Mouse (Mus musculus) hindbrain, embryonic 11.5 days (tissue): ENCODE measurements around the gene Prpf4. TPM values are rescaled to one million over a fixed set of nuclear protein-coding genes. Genes with fewer than 3 reads are reported as not detected.

Experiments used
- ATAC-seq: fragments of 200-750 bp; cut with Nextera tagmentation; 2 replicates; pipeline ENCODE4 v1.8.0; 2017; ENCODE audit warnings: mild to moderate bottlenecking, moderate TSS enrichment, moderate library complexity; ENCODE audit not compliant: low FRiP score
- DNase-seq: peaks from one replicate; pipeline ENCODE4 v3.0.0-alpha.2; 2015; ENCODE audit warnings: low spot score
- H3K27ac ChIP-seq: fragments of 300-500 bp; sonication (generic); 2 replicates; pipeline ENCODE4 v1.5.1; 2014; ENCODE audit warnings: mild to moderate bottlenecking, low read depth, low read length
- H3K27me3 ChIP-seq: fragments of 300-500 bp; sonication (generic); 2 replicates; pipeline ENCODE4 v1.6.1; 2014; ENCODE audit warnings: mild to moderate bottlenecking, low read length, moderate library complexity, mixed read lengths; ENCODE audit not compliant: control insufficient read depth, insufficient read depth
- H3K36me3 ChIP-seq: fragments of 300-500 bp; sonication (generic); 2 replicates; pipeline ENCODE4 v1.6.1; 2014; ENCODE audit warnings: mild to moderate bottlenecking, low read length, moderate library complexity, mixed read lengths; ENCODE audit not compliant: control insufficient read depth, insufficient read depth
- H3K4me1 ChIP-seq: fragments of 300-500 bp; sonication (generic); replicated peaks from 2 replicates; pipeline ENCODE4 v1.6.1; 2014; ENCODE audit warnings: low read length, mixed read lengths; ENCODE audit not compliant: control insufficient read depth, insufficient read depth
- H3K4me2 ChIP-seq: fragments of 300-500 bp; sonication (generic); replicated peaks from 2 replicates; pipeline ENCODE4 v1.6.1; 2014; ENCODE audit warnings: mild to moderate bottlenecking, low read depth, low read length
- H3K4me3 ChIP-seq: fragments of 300-500 bp; sonication (generic); 2 replicates; pipeline ENCODE4 v1.5.1; 2014; ENCODE audit warnings: low read depth, low read length
- H3K9ac ChIP-seq: fragments of 300-500 bp; sonication (generic); 2 replicates; pipeline ENCODE4 v1.6.1; 2014; ENCODE audit warnings: low read depth, low read length
- H3K9me3 ChIP-seq: fragments of 300-500 bp; sonication (generic); 2 replicates; pipeline ENCODE4 v1.6.1; 2016; ENCODE audit warnings: low read length; ENCODE audit not compliant: control insufficient read depth
- WGBS: fragments of 180-500 bp; shearing (Covaris S2); extraction: QIAGEN DNeasy Blood & Tissue Kit; methylation state at CpG from one replicate; pipeline ENCODE4 v1.1.7; 2014; 5-methylcytosine and 5-hydroxymethylcytosine counted together
- polyA plus RNA-seq: library from polyadenylated mRNA; unstranded; fragments of >200 nt; fragmentation: Nextera tagmentation; extraction: Ambion mirVana; gene quantifications from 2 replicates; pipeline ENCODE4 v1.2.1, GENCODE M21; 2014

Prpf4 gene
- 25.5 and 28.1 TPM in 2 replicates for polyA plus RNA-seq

GRCm38 (mm10) chr4:62408601-62409282, at the start of gene Prpf4, which contains the start of gene Cdc26:
TSS of gene Prpf4 (plus strand) at chr4:62408797.
TSS of gene Cdc26 (minus strand) at chr4:62408642.
- under 1% methylated on average over 39 of the region's 39 CpGs for WGBS
- no peaks in the 10 kb centered on the region for H3K9me3 ChIP-seq
- H3K9ac ChIP-seq, result peak within 1 kb of the TSS; percentile 86
- peak within 1 kb of the TSS; percentile 67 for H3K27ac ChIP-seq
- no peaks in the 10 kb centered on the region; the same call in 1 of the 2 replicates for H3K4me1 ChIP-seq
- DNase-seq (peak; percentile 99), ATAC-seq (peak; percentile 99)
- peak within 1 kb of the TSS; percentile 64 for H3K4me2 ChIP-seq
- H3K27me3 ChIP-seq, result no peaks in the 10 kb centered on the region
- H3K4me3 ChIP-seq, result peak within 1 kb of the TSS; percentile 61
- peaks cover 2% of the 10 kb centered on the region; the same call in 1 of the 2 replicates for H3K36me3 ChIP-seq

GRCm38 (mm10) chr4:62359256-62359775, 49.3 kb upstream of the Prpf4 start:
- no peaks in the 10 kb centered on the region for H3K36me3 ChIP-seq
- H3K4me2 ChIP-seq, result peak overlapping the region; percentile 76
- no peaks in the 10 kb centered on the region for H3K27me3 ChIP-seq
- H3K27ac ChIP-seq, result no peak overlapping the region
- H3K9ac ChIP-seq, result peak overlapping the region; percentile 72
- WGBS, result 60% methylated on average over 7 of the region's 7 CpGs
- DNase-seq (no peak), ATAC-seq (no peak)
- H3K9me3 ChIP-seq, result no peaks in the 10 kb centered on the region
- no peaks in the 10 kb centered on the region for H3K4me1 ChIP-seq
- peak overlapping the region; percentile 68 for H3K4me3 ChIP-seq

DNA sequence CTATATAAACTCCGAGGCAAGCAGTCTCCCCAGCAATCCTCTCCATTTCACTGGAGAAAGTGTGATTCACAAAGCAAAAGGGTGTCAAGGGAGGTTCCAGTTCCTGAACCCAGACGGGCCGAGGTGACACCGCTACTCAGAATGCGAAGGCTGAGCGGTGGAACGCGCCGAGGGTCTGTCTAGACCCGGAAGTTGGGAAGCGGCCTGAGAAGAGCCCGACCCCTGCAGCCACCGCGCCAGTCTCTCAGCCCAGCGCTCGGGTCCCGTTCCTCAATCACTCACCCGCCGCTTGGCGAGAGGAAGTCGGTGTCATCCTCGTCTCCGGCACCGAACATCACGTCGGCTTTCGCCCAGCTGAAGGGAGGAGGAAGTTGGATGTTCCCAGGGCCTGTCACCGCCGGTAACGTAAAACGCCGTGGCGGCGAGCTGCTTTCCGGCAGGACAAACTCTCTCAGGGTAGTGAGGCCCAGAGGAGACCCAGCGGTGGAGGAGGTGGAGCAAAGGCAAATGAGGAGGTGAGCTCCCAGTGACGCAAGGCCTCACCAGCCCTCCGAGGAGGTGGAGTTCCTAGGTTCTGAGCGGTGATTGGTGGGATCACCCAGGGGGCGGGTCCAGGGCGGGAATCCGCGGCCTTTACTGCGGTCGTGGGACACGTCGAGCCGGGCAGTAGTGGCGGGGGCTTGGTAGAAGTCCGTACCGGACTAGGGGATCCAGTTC, 48.4 kb upstream of the Prpf4 start, which contains the start of the genes Fkbp15 and Slc31a1:
Gene Fkbp15, minus strand, starts transcription at position 461 of the 717 bp plus-strand sequence.
Gene Slc31a1, plus strand, starts transcription at position 640 of the 717 bp plus-strand sequence.
- H3K9me3 ChIP-seq, result no peaks in the 10 kb centered on the region
- H3K4me1 ChIP-seq, result no peaks in the 10 kb centered on the region
- peak within 1 kb of the TSS; percentile 68 for H3K4me3 ChIP-seq
- DNase-seq (peak; percentile 97), ATAC-seq (peak; percentile 100)
- H3K27ac ChIP-seq, result peak within 1 kb of the TSS; percentile 31
- no peaks in the 10 kb centered on the region for H3K27me3 ChIP-seq
- WGBS, result 0% methylated on average over 49 of the region's 51 CpGs
- peak within 1 kb of the TSS; percentile 72 for H3K9ac ChIP-seq
- no peaks in the 10 kb centered on the region for H3K36me3 ChIP-seq
- H3K4me2 ChIP-seq, result peak within 1 kb of the TSS; percentile 76

DNA sequence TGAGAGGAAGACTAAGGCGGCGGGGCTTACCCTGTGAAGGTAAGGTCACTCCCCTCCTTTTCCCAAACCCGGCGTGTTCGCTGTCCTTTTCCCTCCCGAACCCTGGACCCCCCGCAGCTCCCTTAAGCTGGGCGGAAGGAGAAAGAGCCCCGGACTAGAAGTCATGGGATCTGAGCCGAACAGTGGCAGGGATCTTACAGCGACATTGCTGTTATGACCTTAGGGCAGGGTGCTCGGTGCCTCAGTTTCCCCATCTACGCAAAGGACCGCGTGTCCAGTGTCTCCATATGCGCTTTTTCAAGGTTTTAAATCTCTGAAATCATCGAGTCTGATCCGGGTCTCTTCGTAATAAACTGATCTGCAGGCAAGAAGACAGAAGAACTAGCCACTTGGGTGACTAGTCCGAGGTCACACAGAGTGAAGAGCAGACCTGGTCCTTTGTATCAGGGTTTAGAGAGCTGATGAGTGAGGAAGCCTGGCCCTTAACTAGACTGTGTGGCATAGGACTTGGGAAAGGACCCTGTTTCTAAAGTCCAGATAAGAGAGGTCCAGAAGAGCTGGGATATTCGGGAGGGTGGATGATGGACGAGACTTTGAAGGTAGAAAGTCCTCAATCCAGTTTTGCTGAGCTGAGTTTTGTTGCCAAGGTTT, 47.7 kb upstream of the Prpf4 start:
- H3K9ac ChIP-seq, result peak overlapping the region; percentile 69
- H3K9me3 ChIP-seq, result no peaks in the 10 kb centered on the region
- no peaks in the 10 kb centered on the region for H3K36me3 ChIP-seq
- DNase-seq, result no peak
- under 1% methylated on average over 22 of the region's 22 CpGs for WGBS
- H3K4me2 ChIP-seq, result peak overlapping the region; percentile 66
- H3K4me3 ChIP-seq, result peak overlapping the region; percentile 68
- peak; percentile 28 for ATAC-seq
- no peaks in the 10 kb centered on the region for H3K4me1 ChIP-seq
- H3K27me3 ChIP-seq, result no peaks in the 10 kb centered on the region
- peak overlapping the region; percentile 27; the same call in 1 of the 2 replicates for H3K27ac ChIP-seq

- H3K4me1 ChIP-seq, result no peaks in the 10 kb centered on the region
- no peaks in the 10 kb centered on the region for H3K36me3 ChIP-seq
- no peak for DNase-seq
- H3K4me3 ChIP-seq, result peak overlapping the region; percentile 68
- H3K9me3 ChIP-seq, result no peaks in the 10 kb centered on the region
- peak overlapping the region; percentile 69; the same call in 1 of the 2 replicates for H3K9ac ChIP-seq
- ATAC-seq, result no peak
- H3K27ac ChIP-seq, result no peak overlapping the region
- peak overlapping the region; percentile 66 for H3K4me2 ChIP-seq
- WGBS, result 53% methylated on average over 6 of the region's 6 CpGs
- no peaks in the 10 kb centered on the region for H3K27me3 ChIP-seq
These were observed 47.0 kb upstream of the Prpf4 start for GRCm38 (mm10) chr4:62361571-62361970.

DNA sequence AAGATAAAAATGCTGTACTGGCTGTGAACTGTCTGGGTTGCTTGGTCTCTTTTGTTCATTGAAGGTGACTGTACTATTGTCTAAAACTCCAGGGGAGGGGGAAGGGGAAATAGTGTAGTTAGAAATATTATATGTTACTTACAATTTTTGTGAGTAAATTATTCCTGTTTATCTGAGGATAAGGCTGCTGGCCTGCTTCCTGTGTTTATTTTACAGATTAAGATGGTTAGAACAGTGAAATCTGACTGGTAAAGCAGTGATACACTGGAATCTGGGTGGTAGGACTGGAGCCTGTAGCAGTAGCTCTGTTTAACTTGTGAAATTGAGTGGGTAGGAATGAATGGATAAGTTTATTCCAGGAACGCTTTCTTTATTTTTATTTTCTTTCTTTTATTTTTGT, 46.6 kb upstream of the Prpf4 start:
- ATAC-seq, result no peak
- no peak overlapping the region for H3K9ac ChIP-seq
- H3K27me3 ChIP-seq, result no peaks in the 10 kb centered on the region
- no peaks in the 10 kb centered on the region for H3K9me3 ChIP-seq
- no peaks in the 10 kb centered on the region for H3K4me1 ChIP-seq
- no peak for DNase-seq
- WGBS, result 97% methylated on average over 1 of the region's 1 CpGs
- peak overlapping the region; percentile 68; the same call in 1 of the 2 replicates for H3K4me3 ChIP-seq
- no peaks in the 10 kb centered on the region for H3K36me3 ChIP-seq
- no peak overlapping the region for H3K27ac ChIP-seq
- peak overlapping the region; percentile 66; the same call in 1 of the 2 replicates for H3K4me2 ChIP-seq

DNA sequence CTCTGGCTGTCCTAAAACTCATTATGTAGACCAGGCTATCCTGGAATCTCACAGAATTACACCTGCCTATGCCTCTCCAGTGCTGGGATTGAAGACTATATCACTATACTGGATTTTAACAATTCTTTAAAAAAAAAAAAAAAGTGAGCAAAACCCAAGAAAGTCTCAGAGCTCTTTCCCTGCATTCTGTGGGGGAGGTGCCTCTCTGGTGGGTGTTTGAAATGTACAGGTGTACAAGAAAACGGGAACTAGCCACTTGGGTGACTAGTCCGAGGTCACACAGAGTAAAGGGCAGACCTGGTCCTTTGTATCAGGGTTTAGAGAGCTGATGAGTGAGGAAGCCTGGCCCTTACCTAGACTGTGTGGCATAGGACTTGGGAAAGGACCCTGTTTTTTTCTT, 46.2 kb upstream of the Prpf4 start:
- no peak overlapping the region for H3K27ac ChIP-seq
- ATAC-seq (no peak), DNase-seq (no peak)

DNA sequence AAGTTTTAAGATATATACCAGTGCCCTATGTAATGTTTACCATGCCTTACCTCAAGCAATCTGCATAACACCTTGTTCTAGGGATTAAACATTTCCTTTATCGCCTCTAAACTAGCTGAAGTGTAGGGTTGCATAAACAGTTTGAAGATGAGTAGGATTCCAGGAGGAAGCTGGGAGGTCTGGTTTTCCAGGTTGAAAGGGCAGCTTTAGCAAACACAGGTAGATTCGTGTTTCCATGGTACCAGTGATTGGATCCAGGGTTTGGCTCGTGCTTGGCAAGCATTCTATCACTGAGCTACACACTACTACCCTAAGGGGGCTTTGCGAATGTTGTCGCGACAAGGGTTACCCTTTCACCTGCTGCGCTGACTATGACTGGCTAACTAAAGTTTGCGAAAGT, 44.3 kb upstream of the Prpf4 start:
- WGBS, result 93% methylated on average over 8 of the region's 8 CpGs
- H3K27me3 ChIP-seq, result no peaks in the 10 kb centered on the region
- H3K4me1 ChIP-seq, result no peaks in the 10 kb centered on the region
- ATAC-seq, result no peak
- no peak overlapping the region for H3K9ac ChIP-seq
- H3K4me3 ChIP-seq, result no peak overlapping the region
- no peak for DNase-seq
- no peaks in the 10 kb centered on the region for H3K36me3 ChIP-seq
- no peaks in the 10 kb centered on the region for H3K9me3 ChIP-seq
- no peak overlapping the region for H3K4me2 ChIP-seq
- H3K27ac ChIP-seq, result no peak overlapping the region

More for the DNA sequence above, 46.2 kb upstream of the Prpf4 start:
- no peaks in the 10 kb centered on the region for H3K27me3 ChIP-seq
- H3K4me2 ChIP-seq, result no peak overlapping the region
- no peak overlapping the region for H3K9ac ChIP-seq
- 88% methylated on average over 2 of the region's 2 CpGs for WGBS
- no peaks in the 10 kb centered on the region for H3K4me1 ChIP-seq
- no peaks in the 10 kb centered on the region for H3K36me3 ChIP-seq
- no peaks in the 10 kb centered on the region for H3K9me3 ChIP-seq
- H3K4me3 ChIP-seq, result no peak overlapping the region
